Mouse (Mus musculus): ENCODE results near the gene Nrap. TPM values are rescaled to one million over a fixed set of nuclear protein-coding genes. Genes with fewer than 3 reads are reported as not detected.
"Not testable (repeated sequence)": the region's sequence is repeated elsewhere in the genome, so short reads cannot be mapped to it uniquely, and the experiment has no call there.

The Nrap gene
- total RNA-seq, 2 experiments from 2014 or later, result 0.51 TPM; not detected in 1

DNA sequence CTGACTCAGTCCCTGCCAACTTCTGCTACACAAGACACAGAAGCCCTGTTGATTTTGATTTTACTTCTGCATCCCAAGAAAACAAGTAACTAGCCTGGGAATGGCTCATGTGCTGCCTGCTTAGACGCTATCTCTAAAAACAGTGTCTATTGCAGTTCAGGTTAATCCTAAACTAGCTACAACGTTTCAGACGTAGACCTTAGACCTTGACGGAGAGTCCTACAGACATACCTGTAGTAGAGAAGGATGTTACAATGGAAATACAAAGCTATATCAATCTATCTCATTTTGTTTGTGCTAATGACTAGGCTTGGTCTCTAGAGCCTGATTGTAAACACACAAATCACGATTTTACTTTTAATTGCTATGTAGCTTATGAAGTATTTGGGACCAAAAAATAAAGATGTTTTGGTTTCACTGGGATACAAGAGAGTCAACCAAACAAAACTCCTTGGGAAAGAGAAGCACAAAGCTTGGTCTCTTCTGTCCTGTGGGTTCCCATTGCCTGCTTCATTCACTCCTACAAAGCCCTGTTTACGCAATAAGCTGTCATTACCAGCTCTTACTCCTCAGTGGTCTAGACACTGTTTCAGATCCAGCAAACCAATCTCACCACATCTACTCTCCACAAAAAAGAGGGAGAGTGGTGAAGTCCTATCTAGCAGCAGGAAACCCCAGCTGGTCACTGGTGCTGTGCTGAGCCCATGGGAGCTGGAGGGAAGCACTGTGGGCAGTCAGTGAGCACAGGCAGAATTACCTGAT lies 19.3 kb downstream of the Nrap start:
- ATAC-seq (replicated peaks; ENCODE audit: low FRiP score, poor library complexity, severe bottlenecking), result no peak

DNA sequence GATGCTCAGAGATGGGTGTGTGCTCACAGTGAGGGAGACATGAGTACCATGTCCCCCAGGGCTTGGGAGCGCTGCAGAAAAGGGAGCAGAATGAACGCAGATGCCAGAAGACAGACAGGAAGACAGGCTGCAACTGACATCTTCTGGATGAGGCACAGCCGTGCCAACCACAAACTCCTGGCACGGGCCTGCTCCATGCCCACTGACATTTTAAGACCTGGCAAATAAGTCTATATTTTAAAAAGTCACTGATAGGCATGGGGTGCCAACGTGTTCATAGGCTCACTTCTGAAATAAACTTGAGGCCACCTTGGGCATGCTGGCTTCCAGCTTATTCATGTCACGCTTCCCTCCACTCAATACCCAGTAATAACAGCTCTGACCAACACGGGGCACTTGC lies 20.9 kb downstream of the Nrap start:
- no peak for ATAC-seq (replicated peaks; ENCODE audit: low FRiP score, poor library complexity, severe bottlenecking)

DNA sequence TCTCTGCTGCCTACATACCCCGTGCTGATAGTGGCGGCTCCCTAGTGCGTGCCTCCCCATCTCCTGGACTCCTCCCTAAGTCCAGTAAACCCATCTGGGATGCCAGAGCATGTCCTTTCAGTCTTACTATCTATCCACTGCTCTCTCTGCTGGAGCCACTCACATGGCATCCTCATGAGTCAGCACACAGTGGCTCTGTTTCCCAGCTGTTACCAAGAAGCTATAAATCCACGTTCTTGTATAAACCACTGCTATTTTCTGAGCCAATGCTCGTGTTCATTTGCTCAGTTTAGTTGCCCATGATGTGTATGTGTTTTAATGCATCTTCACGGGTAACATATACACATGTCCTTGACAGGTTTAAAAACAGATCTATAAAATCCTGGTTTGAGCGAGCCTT lies 22.1 kb downstream of the Nrap start:
- no peak for ATAC-seq (replicated peaks; ENCODE audit: low FRiP score, poor library complexity, severe bottlenecking)

DNA sequence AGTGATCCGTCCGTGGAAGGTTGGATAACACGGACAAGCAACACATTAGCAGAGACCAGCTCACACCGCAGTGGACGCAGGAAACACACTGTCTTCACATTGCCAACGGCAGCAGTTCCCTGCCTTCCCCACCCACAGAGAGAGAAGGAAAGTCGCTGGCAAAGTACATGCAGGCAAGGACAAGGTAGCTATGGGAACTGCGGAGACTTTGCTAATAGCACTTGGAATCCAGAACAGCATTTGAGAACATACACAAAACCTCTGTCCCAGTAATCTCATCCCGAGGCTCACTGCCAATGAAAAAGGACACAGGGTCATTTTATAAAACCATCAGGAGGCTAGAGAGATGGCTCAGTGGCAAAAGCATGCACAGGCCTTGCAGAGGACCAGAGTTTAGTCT lies 23.2 kb downstream of the Nrap start:
- ATAC-seq (replicated peaks; ENCODE audit: low FRiP score, poor library complexity, severe bottlenecking), result no peak

DNA sequence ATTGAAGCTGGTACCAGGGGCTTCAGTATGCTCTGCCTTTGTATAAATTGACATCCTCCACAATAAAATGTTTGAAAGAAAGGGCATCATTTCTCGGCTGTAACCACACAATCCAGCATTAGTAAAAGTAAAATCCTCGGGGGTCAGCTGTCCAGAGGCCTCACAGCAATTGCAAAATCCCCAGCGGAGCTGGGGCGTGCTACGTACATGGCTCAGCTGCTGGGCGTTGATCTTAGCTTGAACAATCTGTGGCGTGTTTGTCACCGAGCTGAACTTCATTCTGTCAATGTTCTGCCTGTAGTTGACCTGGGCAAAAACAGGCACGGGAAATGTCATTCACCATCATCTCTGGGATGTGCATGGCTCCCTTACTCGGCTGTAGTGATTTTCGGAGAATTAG lies 23.7 kb downstream of the Nrap start:
- no peak for ATAC-seq (replicated peaks; ENCODE audit: low FRiP score, poor library complexity, severe bottlenecking)

DNA sequence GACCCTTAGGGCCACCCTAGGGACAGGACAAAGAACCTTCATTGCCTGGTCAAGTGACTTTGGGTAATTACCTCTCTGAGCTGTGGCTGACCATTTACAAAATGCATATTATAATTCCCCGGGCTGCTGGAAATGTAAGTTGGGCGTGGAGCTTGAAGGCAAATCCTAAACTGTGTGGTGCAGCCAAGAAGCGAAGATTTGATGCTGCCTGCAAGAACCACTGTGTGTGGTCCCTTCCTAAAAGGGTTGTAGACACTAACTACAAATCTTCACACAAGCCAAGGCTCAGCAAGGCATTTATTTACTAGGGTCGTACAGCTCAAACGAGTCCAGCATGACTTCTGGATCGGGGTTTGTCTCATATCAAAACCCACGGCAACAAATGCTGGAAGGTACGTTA lies 25.3 kb downstream of the Nrap start:
- no peak for ATAC-seq (replicated peaks; ENCODE audit: low FRiP score, poor library complexity, severe bottlenecking)

DNA sequence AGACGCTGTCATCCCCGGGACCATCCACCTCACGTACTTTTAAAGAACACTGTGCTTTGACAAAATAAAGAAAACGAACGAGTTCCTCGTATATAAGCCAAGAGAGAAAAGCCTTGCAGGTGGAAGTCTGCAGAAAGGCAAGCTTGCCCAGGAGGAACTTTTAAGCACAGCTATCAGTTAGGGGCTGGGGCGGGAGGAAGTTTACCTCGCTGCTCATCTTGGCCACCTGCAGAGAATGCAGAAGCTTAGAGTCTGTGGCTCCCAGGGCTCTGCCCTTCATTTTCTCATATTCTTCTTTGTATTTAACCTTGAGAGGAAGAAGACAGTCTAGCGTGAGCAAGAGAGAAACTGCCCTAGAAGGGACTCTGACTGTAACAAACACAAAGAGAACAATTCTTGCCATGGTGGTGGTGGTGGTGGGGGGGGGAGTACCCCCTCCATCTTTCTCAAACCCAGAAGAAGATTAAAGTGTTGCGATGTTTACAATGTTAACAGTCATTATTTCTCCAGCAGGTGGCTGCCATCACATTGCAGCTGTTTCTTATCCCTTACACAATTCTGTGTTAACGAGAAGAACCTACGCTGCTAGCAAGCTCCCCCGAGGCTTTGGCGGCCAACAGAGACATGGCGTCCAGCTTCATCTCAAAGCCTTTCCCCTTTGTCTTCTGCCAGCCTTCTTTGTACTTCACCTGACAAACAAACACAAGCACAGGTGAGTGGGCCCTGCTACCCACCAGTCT lies 25.9 kb downstream of the Nrap start:
- ATAC-seq (replicated peaks; ENCODE audit: low FRiP score, poor library complexity, severe bottlenecking), result no peak

DNA sequence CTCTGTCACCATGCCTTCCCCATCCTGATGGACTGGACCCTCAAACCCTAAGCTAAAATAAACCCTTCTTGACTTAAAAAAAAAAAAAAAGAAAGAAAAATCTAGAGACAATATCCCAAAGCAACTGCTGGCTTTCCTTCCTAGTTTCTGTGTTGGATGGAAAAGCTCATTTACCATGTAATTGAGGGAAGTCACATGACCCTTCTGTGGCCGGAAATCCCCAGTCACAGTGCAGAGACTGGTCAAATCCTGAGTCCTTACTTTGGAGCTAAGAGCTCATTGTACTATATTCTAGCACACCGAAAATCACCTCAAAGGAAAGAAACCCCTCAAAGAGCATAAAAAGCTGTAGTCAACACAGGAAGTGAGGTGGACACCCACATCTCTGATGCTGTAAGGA lies 30.9 kb downstream of the Nrap start:
- ATAC-seq (replicated peaks; ENCODE audit: low FRiP score, poor library complexity, severe bottlenecking), result no peak

DNA sequence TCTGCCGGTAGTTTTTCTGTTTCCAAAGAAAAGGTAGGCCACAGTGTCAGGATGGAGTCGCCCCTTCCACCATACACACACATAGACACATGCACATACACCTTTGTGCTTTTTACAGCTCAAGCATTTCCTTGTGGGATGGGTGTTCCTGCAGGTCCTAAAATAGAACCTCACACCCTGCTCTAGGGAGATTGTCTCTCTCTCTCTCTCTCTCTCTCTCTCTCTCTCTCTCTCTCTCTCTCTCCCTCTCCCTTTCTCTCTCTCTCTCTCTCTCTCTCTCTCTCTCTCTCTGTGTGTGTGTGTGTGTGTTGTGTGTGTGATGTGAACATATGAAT lies 32.5 kb downstream of the Nrap start:
- ATAC-seq (replicated peaks; ENCODE audit: low FRiP score, poor library complexity, severe bottlenecking), result not testable (repeated sequence)

DNA sequence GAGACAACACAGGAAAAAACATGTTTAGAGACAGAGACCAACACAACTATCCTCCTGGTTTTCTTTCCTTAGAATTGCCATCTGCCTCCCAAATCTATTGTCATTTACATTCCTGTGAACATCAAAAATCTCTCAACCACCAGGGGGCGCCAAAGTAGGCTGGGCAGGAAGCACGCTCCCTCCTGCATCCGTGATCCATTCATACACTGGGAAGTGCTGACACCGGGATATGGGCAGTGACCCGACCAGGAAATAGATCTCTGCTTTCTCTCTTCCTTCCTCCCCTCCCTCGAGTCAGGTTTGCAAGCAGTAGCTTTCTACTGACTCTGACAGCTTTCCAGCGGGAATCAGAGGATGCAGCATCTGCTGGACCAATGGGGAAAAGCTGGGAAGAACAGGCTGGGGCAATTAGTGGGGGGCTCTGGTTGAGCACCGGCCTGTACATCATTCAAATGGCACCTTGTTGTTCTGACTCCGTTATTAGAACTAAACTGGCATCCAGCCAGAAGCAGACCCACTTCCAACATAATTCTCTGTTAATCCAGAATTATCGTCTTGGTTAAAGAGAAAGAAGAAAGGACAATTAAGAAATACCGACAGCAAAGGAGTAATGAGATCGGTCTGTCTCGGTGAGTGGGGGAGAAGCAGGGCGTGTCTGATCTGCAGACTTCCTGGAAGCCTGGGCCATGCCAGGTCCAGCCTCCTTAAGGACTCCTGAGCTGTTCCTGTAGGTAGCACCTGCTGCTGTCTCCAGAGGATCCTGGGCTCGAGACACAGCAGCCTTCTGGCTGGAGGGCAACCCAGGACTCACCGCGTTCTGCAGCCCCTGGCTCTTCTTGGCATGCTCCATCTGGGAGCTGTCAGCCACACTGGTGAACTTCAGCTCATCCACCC lies 33.1 kb downstream of the Nrap start:
- ATAC-seq (replicated peaks; ENCODE audit: low FRiP score, poor library complexity, severe bottlenecking), result peak; percentile 65; the same call in 1 of the 2 replicates

DNA sequence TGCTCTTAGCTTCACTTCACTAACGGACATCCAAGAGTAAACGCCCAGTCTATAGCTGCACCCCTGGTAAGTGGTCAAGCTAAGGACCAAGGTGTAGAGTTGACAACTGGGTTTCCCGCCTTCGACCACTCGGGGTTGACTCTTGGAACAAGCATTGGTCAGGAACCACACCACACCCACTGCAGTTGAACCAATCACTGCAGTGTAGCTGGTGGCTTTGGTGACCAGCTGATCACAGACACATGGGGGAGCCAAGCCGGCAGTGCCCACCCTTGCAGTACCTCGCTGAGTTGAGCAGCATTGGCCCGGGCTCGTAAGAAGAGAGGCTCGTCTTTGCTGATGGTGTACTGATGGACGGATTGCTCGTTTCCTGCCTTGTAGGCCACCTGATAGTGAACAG lies 34.6 kb downstream of the Nrap start:
- ATAC-seq (replicated peaks; ENCODE audit: low FRiP score, poor library complexity, severe bottlenecking), result no peak

DNA sequence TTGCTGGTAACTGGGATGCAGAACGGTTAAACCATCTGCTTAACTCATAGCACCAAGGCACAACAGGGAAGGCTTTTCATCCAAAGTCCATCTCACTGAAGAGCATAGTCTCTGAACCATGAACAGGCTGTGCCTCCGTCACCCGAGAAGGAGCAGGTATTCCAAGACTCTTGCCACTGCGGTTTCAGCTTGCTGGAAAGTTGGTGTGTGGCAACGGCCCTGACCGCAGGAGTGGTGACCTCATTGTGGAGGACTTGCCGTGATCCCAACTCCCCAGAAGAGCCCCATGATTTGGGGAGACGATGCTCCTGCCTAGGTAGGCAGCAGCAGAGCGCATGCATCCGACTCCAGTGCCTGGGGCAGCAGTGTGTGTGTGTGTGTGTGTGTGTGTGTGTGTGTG lies 36.1 kb downstream of the Nrap start:
- no peak for ATAC-seq (replicated peaks; ENCODE audit: low FRiP score, poor library complexity, severe bottlenecking)

DNA sequence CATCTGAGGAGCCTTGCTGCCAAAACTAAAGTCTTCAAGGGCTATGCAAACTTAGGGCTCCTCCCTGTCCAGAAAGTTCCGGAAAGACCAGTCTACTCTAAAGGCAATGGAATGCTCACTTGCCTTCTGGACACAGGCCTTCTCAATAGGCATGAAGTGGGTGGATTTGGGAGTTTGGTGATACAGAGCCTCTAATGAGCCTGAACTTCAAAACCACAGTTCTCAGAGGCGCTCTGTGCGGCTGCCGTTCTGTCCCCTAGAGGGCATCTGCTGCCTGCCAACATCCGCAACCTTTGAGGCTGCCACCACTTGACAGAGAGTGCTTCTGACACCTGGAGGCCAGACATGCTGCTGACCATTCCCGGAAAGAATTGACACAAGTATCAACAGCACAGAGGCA lies 40.5 kb downstream of the Nrap start:
- ATAC-seq (replicated peaks; ENCODE audit: low FRiP score, poor library complexity, severe bottlenecking), result no peak

DNA sequence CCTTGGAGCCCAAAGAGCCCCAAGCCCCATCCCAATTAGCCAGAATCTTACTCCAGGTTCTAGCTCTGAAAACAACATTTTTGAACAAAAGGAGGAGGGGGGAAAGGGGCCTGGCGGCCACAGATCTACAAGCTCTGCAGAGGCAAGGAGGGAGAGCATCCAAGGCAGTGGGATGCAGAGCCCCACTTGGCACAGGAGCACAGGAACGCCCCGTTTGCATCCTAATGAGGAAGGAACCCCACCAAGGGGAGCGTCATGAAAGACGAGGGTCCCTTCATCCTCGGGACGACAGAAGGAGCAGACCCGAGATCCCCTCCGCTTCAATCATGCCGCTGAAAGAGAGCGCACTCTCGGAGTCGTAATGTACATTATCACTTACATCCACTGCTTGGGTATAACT lies 43.1 kb downstream of the Nrap start:
- ATAC-seq (replicated peaks; ENCODE audit: low FRiP score, poor library complexity, severe bottlenecking), result no peak

DNA sequence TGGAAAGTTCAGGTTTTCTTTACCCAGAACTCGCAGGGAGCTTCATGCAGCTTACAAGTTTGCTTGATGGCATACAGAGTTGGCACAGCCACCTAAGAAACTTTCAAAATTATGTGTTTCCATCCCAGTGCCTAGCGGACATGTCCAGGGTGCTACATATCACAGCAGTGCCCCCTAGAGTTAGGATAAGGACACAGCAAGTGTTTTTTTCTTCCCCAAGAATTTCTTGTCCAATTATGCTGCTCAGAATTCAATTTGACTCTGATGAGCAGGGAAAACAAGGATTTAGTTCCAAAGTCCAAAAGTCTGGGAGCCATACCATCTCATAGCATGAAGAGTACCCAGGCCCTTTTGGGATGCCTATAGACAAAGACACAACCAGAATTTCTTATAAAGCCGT lies 43.8 kb downstream of the Nrap start:
- ATAC-seq (replicated peaks; ENCODE audit: low FRiP score, poor library complexity, severe bottlenecking), result no peak

DNA sequence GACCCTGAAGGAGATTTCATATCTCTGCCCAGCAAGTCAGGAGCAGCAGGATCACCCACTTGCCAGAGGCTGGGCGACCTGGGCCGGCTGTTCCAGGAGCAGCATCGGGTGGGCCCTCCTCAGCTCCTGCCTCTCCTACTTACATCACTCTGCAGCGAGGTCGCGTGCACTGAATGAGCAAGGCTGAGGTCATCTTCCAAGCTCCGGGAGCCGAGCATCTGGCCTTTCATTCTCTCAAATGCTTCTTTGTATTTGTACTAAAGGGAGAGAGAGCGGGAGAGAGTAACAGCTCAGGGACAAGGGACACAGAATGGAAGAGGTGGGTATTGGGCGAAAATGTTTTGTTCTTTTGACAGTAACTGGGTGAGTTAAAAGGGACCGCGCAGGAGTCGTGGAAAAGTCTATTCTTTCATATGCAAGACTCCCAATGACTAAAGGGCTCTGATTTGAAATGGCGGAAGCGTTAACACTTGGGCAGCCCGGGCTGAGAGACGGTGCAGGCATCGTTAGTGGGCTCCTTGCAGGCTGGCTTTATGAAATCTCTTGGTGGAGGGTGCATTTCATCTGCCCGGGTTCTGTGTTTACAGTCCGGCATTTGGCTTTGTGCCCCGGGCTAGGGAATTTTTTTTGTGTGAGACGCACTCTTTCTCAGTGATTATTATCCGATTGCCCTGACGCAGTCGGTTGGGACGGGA lies 45.8 kb downstream of the Nrap start:
- no peak for ATAC-seq (replicated peaks; ENCODE audit: low FRiP score, poor library complexity, severe bottlenecking)

DNA sequence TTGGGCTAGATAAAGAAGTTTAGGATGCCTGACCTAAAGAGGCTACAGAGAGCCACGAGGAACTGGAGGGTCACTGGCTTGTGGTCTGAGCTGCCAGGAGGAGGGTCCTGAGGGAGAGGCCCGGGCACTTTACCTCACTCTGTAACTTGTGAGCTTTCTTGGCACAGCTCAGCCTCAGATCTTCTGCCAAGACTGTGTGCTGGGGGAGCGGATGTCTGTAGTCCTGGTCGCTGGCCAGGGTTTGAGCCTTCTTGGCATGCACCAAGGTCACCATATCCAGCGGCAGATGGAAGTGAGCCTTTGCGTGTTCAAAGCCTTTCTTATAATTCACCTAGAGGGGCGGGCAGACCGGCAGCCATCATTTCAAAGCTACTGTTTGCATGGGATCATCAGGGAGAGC lies 47.8 kb downstream of the Nrap start:
- ATAC-seq (replicated peaks; ENCODE audit: low FRiP score, poor library complexity, severe bottlenecking), result no peak

DNA sequence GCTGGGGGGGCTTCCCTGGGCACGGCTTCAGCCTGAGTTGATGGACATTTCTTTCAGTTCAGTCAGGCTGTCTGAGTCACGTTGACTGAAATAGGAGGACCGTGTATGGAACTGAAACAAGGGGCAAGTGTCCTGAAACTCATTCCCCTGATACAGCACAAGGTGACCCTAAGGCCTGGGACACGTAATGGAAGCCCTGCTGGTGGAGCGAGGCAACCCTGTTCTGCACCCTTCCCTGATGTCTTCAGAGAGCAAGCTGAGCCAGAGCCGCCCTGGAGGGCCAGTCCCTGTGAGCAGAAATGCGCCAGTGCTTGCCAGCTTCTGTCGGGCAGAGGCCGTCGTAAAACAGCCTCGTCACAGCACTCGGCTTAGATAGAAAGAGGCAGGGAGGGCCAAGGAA lies 53.0 kb downstream of the Nrap start:
- no peak for ATAC-seq (replicated peaks; ENCODE audit: low FRiP score, poor library complexity, severe bottlenecking)

DNA sequence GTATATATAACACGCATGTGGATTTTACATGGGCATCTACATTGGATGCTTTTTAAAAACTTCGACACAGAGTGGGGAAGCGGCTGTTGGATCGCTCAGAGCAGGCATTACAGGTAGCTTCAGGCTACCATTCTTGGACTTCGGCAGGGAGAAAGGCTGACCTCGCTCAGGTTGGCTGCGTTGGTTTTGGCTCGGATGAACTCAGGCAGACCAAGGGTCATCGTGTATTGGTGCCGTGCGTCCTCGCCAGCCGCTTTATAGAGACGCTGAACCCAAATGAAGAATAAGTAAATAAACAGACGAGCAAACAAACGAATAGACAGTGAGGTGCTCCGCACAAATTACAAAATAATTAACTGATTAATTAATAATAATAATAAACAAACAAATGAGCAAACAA lies 53.5 kb downstream of the Nrap start:
- ATAC-seq (replicated peaks; ENCODE audit: low FRiP score, poor library complexity, severe bottlenecking), result no peak

DNA sequence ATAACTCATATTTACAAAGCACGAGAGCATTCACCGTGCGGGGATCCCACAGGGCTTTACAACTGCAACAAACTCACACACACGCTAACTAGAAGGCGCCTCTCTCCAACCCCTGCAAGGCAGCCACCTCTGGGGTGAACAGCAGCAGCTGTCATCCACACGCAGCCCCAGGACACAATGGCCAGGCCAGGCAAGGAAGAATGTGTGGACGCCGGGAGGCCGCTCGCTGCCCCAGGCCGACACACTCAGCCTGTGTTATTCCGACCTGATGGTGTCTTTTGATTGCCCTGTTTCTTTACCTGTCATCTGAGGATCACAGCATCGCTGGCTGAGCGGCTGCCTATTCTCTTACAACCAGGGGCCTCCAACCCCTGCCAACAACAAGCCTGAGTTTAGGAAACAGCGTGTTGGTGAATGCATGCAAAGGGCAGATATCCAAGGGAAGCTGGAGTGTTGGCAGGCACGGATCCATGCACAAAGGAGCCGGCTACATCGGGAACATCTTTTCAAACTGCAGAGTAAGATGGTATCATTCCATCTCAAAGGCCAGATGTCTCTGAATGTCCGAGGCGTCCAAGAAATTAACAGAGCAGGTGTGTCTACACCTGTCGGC lies 63.5 kb downstream of the Nrap start:
- no peak for ATAC-seq (replicated peaks; ENCODE audit: low FRiP score, poor library complexity, severe bottlenecking)

Data from erythroblast, adult 5-6 weeks (primary cell).